In genomic region chr9:44473184-44473583, GRCm38 (mm10) we compare ENCODE assay signal across 21 mouse cellular contexts. TPM values are rescaled to one million over a fixed set of nuclear protein-coding genes. Genes with fewer than 3 reads are reported as not detected.
DNase-seq lines count a peak whose midpoint lies in the region; ATAC-seq and TF ChIP-seq lines count a peak whose summit lies in the region.
"Had no signal": no experiment of that assay in that cellular context is flagged by ENCODE, and none has a peak within 500 bp of the region (broad histone marks: within the 10 kb centered on the region; RNA-seq: fewer than 3 reads in every experiment).

No protein-coding gene starts in this region.

- peaks cover 4% of the 10 kb centered on the region; the same call in 1 of the 2 replicates for H3K4me1 ChIP-seq in kidney, adult 2 months (ENCODE audit: control insufficient read depth, insufficient read depth, low read length)
- H3K4me1 ChIP-seq in midbrain, postnatal 0 days (ENCODE audit: insufficient read depth, low read length) = peaks cover 14% of the 10 kb centered on the region
- peaks cover 28% of the 10 kb centered on the region for H3K4me1 ChIP-seq in midbrain, embryonic 15.5 days
- H3K4me1 ChIP-seq in stomach, postnatal 0 days (replicated peaks; ENCODE audit: control insufficient read depth, insufficient read depth) = no peaks in the 10 kb centered on the region

- no peak overlapping the region for H3K9ac ChIP-seq in midbrain, postnatal 0 days (replicated peaks; ENCODE audit: low read length, poor library complexity, severe bottlenecking)
- H3K9ac ChIP-seq in midbrain, embryonic 15.5 days = no peak overlapping the region
- no peak overlapping the region for H3K9ac ChIP-seq in stomach, postnatal 0 days (ENCODE audit: low read length)
- H3K9ac ChIP-seq: hindbrain, embryonic 14.5 days; neural tube, embryonic 13.5 days had no signal

- TF ChIP-seq EP300 in stomach, postnatal 0 days (optimal IDR thresholded peaks at IDR 0.05) = no peak

- H3K27ac ChIP-seq in kidney, adult 2 months (ENCODE audit: insufficient read depth, low read depth, low read length) = no peak overlapping the region
- H3K27ac ChIP-seq in midbrain, postnatal 0 days (ENCODE audit: low read depth, low read length) = no peak overlapping the region
- H3K27ac ChIP-seq in midbrain, embryonic 15.5 days = no peak overlapping the region
- no peak overlapping the region for H3K27ac ChIP-seq in stomach, postnatal 0 days (replicated peaks)
- H3K27ac ChIP-seq: embryonic facial prominence, embryonic 10.5 days; hindbrain, embryonic 14.5 days; neural tube, embryonic 13.5 days had no signal

- no peak for ATAC-seq in midbrain, postnatal 0 days (ENCODE audit: low FRiP score)
- ATAC-seq in midbrain, embryonic 15.5 days (replicated peaks) = no peak
- no peak for ATAC-seq in stomach, postnatal 0 days (ENCODE audit: low FRiP score, low TSS enrichment)

- H3K27me3 ChIP-seq in kidney, adult 2 months (replicated peaks; ENCODE audit: control insufficient read depth, insufficient read depth, low read length) = no peaks in the 10 kb centered on the region
- no peaks in the 10 kb centered on the region for H3K27me3 ChIP-seq in midbrain, postnatal 0 days (ENCODE audit: insufficient read depth, low read length)
- H3K27me3 ChIP-seq in midbrain, embryonic 15.5 days (replicated peaks) = no peaks in the 10 kb centered on the region
- H3K27me3 ChIP-seq in stomach, postnatal 0 days (ENCODE audit: control insufficient read depth, insufficient read depth, low read length) = no peaks in the 10 kb centered on the region
- H3K27me3 ChIP-seq: neural tube, embryonic 13.5 days had no signal

- no peak for TF ChIP-seq POLR2A in kidney, adult 2 months (IDR thresholded peaks at IDR 0.05; ENCODE audit: low read depth, low read length)

- no peaks in the 10 kb centered on the region for H3K36me3 ChIP-seq in kidney, adult 2 months (ENCODE audit: control insufficient read depth, insufficient read depth, low read length)
- no peaks in the 10 kb centered on the region for H3K36me3 ChIP-seq in midbrain, postnatal 0 days (ENCODE audit: insufficient read depth, low read length)
- no peaks in the 10 kb centered on the region for H3K36me3 ChIP-seq in midbrain, embryonic 15.5 days (replicated peaks)
- no peaks in the 10 kb centered on the region for H3K36me3 ChIP-seq in stomach, postnatal 0 days (ENCODE audit: control insufficient read depth, insufficient read depth, low read length)
- H3K36me3 ChIP-seq: embryonic facial prominence, embryonic 10.5 days; neural tube, embryonic 13.5 days had no signal

- no peaks in the 10 kb centered on the region for H3K9me3 ChIP-seq in midbrain, postnatal 0 days (ENCODE audit: low read length)
- no peaks in the 10 kb centered on the region for H3K9me3 ChIP-seq in midbrain, embryonic 15.5 days
- no peaks in the 10 kb centered on the region for H3K9me3 ChIP-seq in stomach, postnatal 0 days (ENCODE audit: control insufficient read depth, low read length)
- H3K9me3 ChIP-seq: embryonic facial prominence, embryonic 10.5 days; neural tube, embryonic 13.5 days had no signal

- peak; percentile 26 for DNase-seq in cerebellum, adult 9-11 months
- DNase-seq in cerebellum, postnatal 25 days = no peak
- DNase-seq in kidney, adult 2 months = no peak
- DNase-seq in kidney, postnatal 36 days = no peak
- DNase-seq in midbrain, postnatal 0 days (ENCODE audit: low spot score) = no peak
- no peak for DNase-seq in stomach, postnatal 0 days (ENCODE audit: low spot score)
- DNase-seq: adrenal gland, adult 8-10 months; kidney, adult 8-10 months; right cerebral cortex, postnatal 4 days; thymus, adult 18-20 months had no signal

- 69% methylated on average over 3 of the region's 3 CpGs for WGBS in kidney, adult 2 months
- 62% methylated on average over 3 of the region's 3 CpGs for WGBS in midbrain, postnatal 0 days
- 52% methylated on average over 3 of the region's 3 CpGs for WGBS in midbrain, embryonic 15.5 days
- WGBS in stomach, postnatal 0 days = 52% methylated on average over 3 of the region's 3 CpGs

- no peak overlapping the region for H3K4me2 ChIP-seq in midbrain, postnatal 0 days (ENCODE audit: low read depth, low read length, poor library complexity, severe bottlenecking)
- no peak overlapping the region for H3K4me2 ChIP-seq in midbrain, embryonic 15.5 days
- H3K4me2 ChIP-seq in stomach, postnatal 0 days (replicated peaks; ENCODE audit: low read depth) = no peak overlapping the region
- H3K4me2 ChIP-seq: hindbrain, embryonic 14.5 days; neural tube, embryonic 13.5 days had no signal

- H3K4me3 ChIP-seq in kidney, adult 2 months (ENCODE audit: insufficient read depth, low read depth, low read length) = no peak overlapping the region
- no peak overlapping the region for H3K4me3 ChIP-seq in midbrain, postnatal 0 days (ENCODE audit: low read depth, low read length)
- H3K4me3 ChIP-seq in midbrain, embryonic 15.5 days = no peak overlapping the region
- H3K4me3 ChIP-seq in stomach, postnatal 0 days (ENCODE audit: low read depth, low read length) = no peak overlapping the region
- H3K4me3 ChIP-seq: embryonic facial prominence, embryonic 10.5 days; erythroblast, embryonic 14.5 days; neural tube, embryonic 13.5 days had no signal

- 0 out of 2 replicates have a peak, but pooled peaks have one; percentile 15 for TF ChIP-seq CTCF in kidney, adult 2 months (conservative IDR thresholded peaks at IDR 0.05; ENCODE audit: insufficient read depth, insufficient read length, low read depth, low read length)
- peak; percentile 48 for TF ChIP-seq CTCF in midbrain, postnatal 0 days (IDR thresholded peaks at IDR 0.05)
- peak; percentile 57 for TF ChIP-seq CTCF in stomach, postnatal 0 days (IDR thresholded peaks at IDR 0.05; ENCODE audit: low read depth)

RNA-seq across cellular contexts. Expression of gene Bcl9l, which starts 9.4 kb away (rescaled TPM):
- polyA plus RNA-seq in kidney, adult 2 months (2012; rRNA removed) = 23.1 and 25.1 TPM in 2 replicates
- 42.1 and 61.1 TPM in 2 replicates for total RNA-seq in midbrain, postnatal 0 days (2014; rRNA removed)
- polyA plus RNA-seq in midbrain, postnatal 0 days (2015; fragmentation: Nextera tagmentation; extraction: Ambion mirVana) = 10.0 and 10.4 TPM in 2 replicates
- 12.5 and 13.0 TPM in 2 replicates for polyA plus RNA-seq in midbrain, embryonic 15.5 days (2015; fragmentation: Nextera tagmentation; extraction: Ambion mirVana)
- polyA plus RNA-seq in stomach, postnatal 0 days (2015; fragmentation: Nextera tagmentation; extraction: Ambion mirVana) = 5.2 and 6.1 TPM in 2 replicates

RNA-seq across cellular contexts. Expression of gene Upk2, which starts 18.4 kb away (rescaled TPM):
- 9.0 and 11.6 TPM in 2 replicates for polyA plus RNA-seq in kidney, adult 2 months (2012; rRNA removed)
- total RNA-seq in midbrain, postnatal 0 days (2014; rRNA removed) = not detected in 2 replicates
- polyA plus RNA-seq in midbrain, postnatal 0 days (2015; fragmentation: Nextera tagmentation; extraction: Ambion mirVana) = not detected in 2 replicates
- polyA plus RNA-seq in midbrain, embryonic 15.5 days (2015; fragmentation: Nextera tagmentation; extraction: Ambion mirVana) = not detected in 2 replicates
- polyA plus RNA-seq in stomach, postnatal 0 days (2015; fragmentation: Nextera tagmentation; extraction: Ambion mirVana) = 5.4 and 7.0 TPM in 2 replicates
- total RNA-seq: adrenal gland, adult 8-10 months; megakaryocyte-erythroid progenitor cell, adult 5-6 weeks; monocyte, adult 5-6 weeks had no signal
- polyA plus RNA-seq: erythroblast, embryonic 14.5 days; heart, embryonic 14.5 days; hindbrain, embryonic 14.5 days; neural tube, embryonic 13.5 days had no signal

RNA-seq across cellular contexts. Expression of gene Foxr1, which starts 32.2 kb away (rescaled TPM):
- polyA plus RNA-seq in kidney, adult 2 months (2012; rRNA removed) = not detected in 2 replicates
- not detected in 2 replicates for total RNA-seq in midbrain, postnatal 0 days (2014; rRNA removed)
- not detected in 2 replicates for polyA plus RNA-seq in midbrain, postnatal 0 days (2015; fragmentation: Nextera tagmentation; extraction: Ambion mirVana)
- polyA plus RNA-seq in midbrain, embryonic 15.5 days (2015; fragmentation: Nextera tagmentation; extraction: Ambion mirVana) = not detected in 2 replicates
- polyA plus RNA-seq in stomach, postnatal 0 days (2015; fragmentation: Nextera tagmentation; extraction: Ambion mirVana) = 0.05 TPM in 1 of 2 replicates, not detected in the other
- total RNA-seq: adrenal gland, adult 8-10 months; megakaryocyte-erythroid progenitor cell, adult 5-6 weeks; monocyte, adult 5-6 weeks had no signal
- polyA plus RNA-seq: C2C12; embryonic facial prominence, embryonic 10.5 days; erythroblast, embryonic 14.5 days; heart, embryonic 14.5 days; hindbrain, embryonic 14.5 days; limb, embryonic 14.5 days; lung, embryonic 16.5 days; neural tube, embryonic 13.5 days had no signal

RNA-seq across cellular contexts. Expression of gene Ccdc84, which starts 54.8 kb away (rescaled TPM):
- 22.2 and 26.7 TPM in 2 replicates for polyA plus RNA-seq in kidney, adult 2 months (2012; rRNA removed)
- total RNA-seq in midbrain, postnatal 0 days (2014; rRNA removed) = 20.0 and 23.2 TPM in 2 replicates
- polyA plus RNA-seq in midbrain, postnatal 0 days (2015; fragmentation: Nextera tagmentation; extraction: Ambion mirVana) = 30.2 and 36.1 TPM in 2 replicates
- polyA plus RNA-seq in midbrain, embryonic 15.5 days (2015; fragmentation: Nextera tagmentation; extraction: Ambion mirVana) = 37.6 and 39.9 TPM in 2 replicates
- polyA plus RNA-seq in stomach, postnatal 0 days (2015; fragmentation: Nextera tagmentation; extraction: Ambion mirVana) = 16.4 and 16.6 TPM in 2 replicates
